In the genomic region with DNA sequence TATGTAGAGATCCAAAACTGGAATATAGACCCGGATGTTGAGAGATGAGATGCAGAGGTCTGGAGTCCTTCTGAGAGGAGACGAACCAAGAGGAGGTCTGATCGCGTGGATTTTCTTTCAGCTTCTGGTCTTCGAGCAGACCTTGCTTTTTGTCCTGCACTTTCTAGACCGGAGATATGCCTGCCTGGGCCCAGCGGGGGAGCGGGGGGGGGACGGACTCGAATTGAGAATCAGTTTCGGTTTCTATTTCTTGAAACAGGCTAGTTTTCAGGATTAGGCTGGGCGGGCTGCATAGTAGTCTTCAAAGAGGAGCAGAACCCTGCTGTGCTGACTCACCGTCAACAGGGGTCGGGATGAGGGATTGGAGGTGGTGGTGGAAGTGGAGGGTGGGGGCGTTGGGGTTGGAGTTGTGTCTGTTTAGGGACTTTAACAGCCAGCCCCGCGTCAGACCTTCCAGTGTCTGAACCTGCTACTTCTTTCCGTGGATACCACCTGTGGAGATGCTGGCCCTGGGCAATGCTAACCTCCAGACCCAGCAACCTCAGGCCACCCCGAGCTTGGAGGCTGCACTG, we compare ENCODE assay signal across 8 mouse cellular contexts. TPM values are rescaled to one million over a fixed set of nuclear protein-coding genes. Genes with fewer than 3 reads are reported as not detected.
DNase-seq lines count a peak whose midpoint lies in the region; ATAC-seq lines count a peak whose summit lies in the region.

A gene (minus strand): TSS at position 483 of the 572 bp plus-strand sequence.

- H3K9ac ChIP-seq in forebrain, embryonic 14.5 days (ENCODE audit: low read length) = peak within 1 kb of the TSS; percentile 65

- H3K4me3 ChIP-seq in brown adipose tissue, adult 24 weeks (ENCODE audit: insufficient read depth, low read depth, low read length) = peak within 1 kb of the TSS; percentile 93
- H3K4me3 ChIP-seq in forebrain, embryonic 14.5 days (ENCODE audit: low read depth, low read length) = peak within 1 kb of the TSS; percentile 33
- peak within 1 kb of the TSS; percentile 96 for H3K4me3 ChIP-seq in megakaryocyte, embryonic 14.5 days (replicated peaks)

- no peaks in the 10 kb centered on the region for H3K36me3 ChIP-seq in forebrain, embryonic 14.5 days (ENCODE audit: control insufficient read depth, insufficient read depth, low read length)
- peaks cover 23% of the 10 kb centered on the region for H3K36me3 ChIP-seq in megakaryocyte, embryonic 14.5 days (replicated peaks; ENCODE audit: low read length)

- intact Hi-C loops in heart, postnatal 36 days (cut with DNase I) = loop anchor here (5.0 kb wide), 4 partner anchors 316 to 401 kb away; a partner anchor contains a TSS

- no peak for DNase-seq in cerebellum, adult 8-10 months
- DNase-seq in forebrain, embryonic 14.5 days (ENCODE audit: low spot score) = peak; percentile 37
- DNase-seq in heart, postnatal 36 days = peak; percentile 74 to 79
- DNase-seq in layer of hippocampus, postnatal 10 days (ENCODE audit: low spot score in 2 of 2) = peak; percentile 44 to 51
- DNase-seq in spleen, adult 12 weeks (ENCODE audit: low spot score) = peak; percentile 73

- H3K27me3 ChIP-seq in forebrain, embryonic 14.5 days (replicated peaks; ENCODE audit: control insufficient read depth, insufficient read depth, low read length) = no peaks in the 10 kb centered on the region
- H3K27me3 ChIP-seq in megakaryocyte, embryonic 14.5 days (replicated peaks) = no peaks in the 10 kb centered on the region

- H3K9me3 ChIP-seq in forebrain, embryonic 14.5 days (replicated peaks; ENCODE audit: control insufficient read depth, low read length) = no peaks in the 10 kb centered on the region
- no peaks in the 10 kb centered on the region for H3K9me3 ChIP-seq in megakaryocyte, embryonic 14.5 days

- peak within 1 kb of the TSS; percentile 94 for H3K27ac ChIP-seq in brown adipose tissue, adult 24 weeks (replicated peaks; ENCODE audit: low read depth, low read length)
- H3K27ac ChIP-seq in forebrain, embryonic 14.5 days (ENCODE audit: low read depth, low read length) = no peak within 1 kb of the TSS

- peak within 1 kb of the TSS; percentile 61 for H3K4me2 ChIP-seq in forebrain, embryonic 14.5 days (ENCODE audit: low read length)

- 0 out of 2 replicates have a peak, but pooled peaks have one; percentile 7 for ATAC-seq in cerebellum, adult (ENCODE audit: insufficient number of reproducible peaks, low FRiP score, low TSS enrichment)
- ATAC-seq in forebrain, embryonic 14.5 days = peak; percentile 63

- 2% methylated on average over 19 of the region's 19 CpGs for WGBS in forebrain, embryonic 14.5 days

- H3K4me1 ChIP-seq in brown adipose tissue, adult 24 weeks (ENCODE audit: control insufficient read depth, insufficient read depth, insufficient read length, low read length) = peaks cover 8% of the 10 kb centered on the region; the same call in 1 of the 2 replicates
- peaks cover 3% of the 10 kb centered on the region; the same call in 1 of the 2 replicates for H3K4me1 ChIP-seq in forebrain, embryonic 14.5 days (ENCODE audit: control insufficient read depth, insufficient read depth, low read length)
- H3K4me1 ChIP-seq in megakaryocyte, embryonic 14.5 days = peaks cover 64% of the 10 kb centered on the region

RNA-seq across cellular contexts. Expression of the gene that starts here (rescaled TPM):
- polyA plus RNA-seq in brown adipose tissue, adult 24 weeks (2012; ENCODE audit: insufficient read depth, insufficient read length, missing spikeins) = 9.2 and 11.6 TPM in 2 replicates
- 1.9 and 2.2 TPM in 2 replicates for polyA plus RNA-seq in forebrain, embryonic 14.5 days (2014; fragmentation: Nextera tagmentation; extraction: Ambion mirVana)
- total RNA-seq in heart, postnatal 36 days (2021) = 10 to 100 TPM; 12.5 to 13.5 TPM
- total RNA-seq in layer of hippocampus, postnatal 10 days (2021) = 1 to 10 TPM; 3.3 TPM
- 5.0 TPM in 1 of 2 replicates, not detected in the other for polyA plus RNA-seq in megakaryocyte, embryonic 14.5 days (2012; ENCODE audit: insufficient read depth, low replicate concordance)

Comparison
In these comparisons a context has a peak if more than half of its experiments do, and no peak if none do; other contexts are left out.
1. H3K4me3 ChIP-seq: peak in every context shown above with its lines; median percentile 96 in megakaryocyte, embryonic 14.5 days; 93 in brown adipose tissue, adult 24 weeks; 33 in forebrain, embryonic 14.5 days.